Mouse (Mus musculus) spleen, adult 2 months (tissue): ENCODE data around the gene Cisd2. TPM values are rescaled to one million over a fixed set of nuclear protein-coding genes. Genes with fewer than 3 reads are reported as not detected.

Source experiments
- DNase-seq, 2 experiments: peaks; one replicate each; pipeline versions ENCODE4 v3.0.0 to v3.0.0-alpha.2; 2012 to 2021; ENCODE audit warnings: low spot score in 2 of 2, low read depth in 1 of 2
- H3K27ac ChIP-seq: fragments of 200-500 bp; 2 replicates; pipeline ENCODE4 v1.5.1; 2012; ENCODE audit warnings: low read length, inconsistent platforms; ENCODE audit not compliant: insufficient read depth
- H3K27me3 ChIP-seq: fragments of 200-500 bp; 2 replicates; pipeline ENCODE4 v1.6.1; 2012; ENCODE audit warnings: mild to moderate bottlenecking, moderate library complexity, low read length, inconsistent platforms; ENCODE audit not compliant: control insufficient read depth, insufficient read depth
- H3K36me3 ChIP-seq: fragments of 200-500 bp; 2 replicates; pipeline ENCODE4 v1.6.1; 2012; ENCODE audit warnings: mild to moderate bottlenecking, low read length, inconsistent platforms; ENCODE audit not compliant: control insufficient read depth, insufficient read depth
- H3K4me1 ChIP-seq: fragments of 200-500 bp; 2 replicates; pipeline ENCODE4 v1.6.1; 2011; ENCODE audit warnings: inconsistent platforms; ENCODE audit not compliant: control insufficient read depth, insufficient read depth, insufficient read length
- H3K4me3 ChIP-seq: fragments of 200-500 bp; 2 replicates; pipeline ENCODE4 v1.5.1; 2011; ENCODE audit warnings: mild to moderate bottlenecking, inconsistent platforms; ENCODE audit not compliant: insufficient read depth, insufficient read length; ENCODE audit errors: extremely low read depth
- CTCF ChIP-seq: fragments of 200-500 bp; IDR thresholded peaks from 2 replicates; pipeline ENCODE4 v1.5.1; 2011; ENCODE audit warnings: mild to moderate bottlenecking, inconsistent platforms; ENCODE audit not compliant: insufficient read depth, insufficient read length, insufficient replicate concordance; ENCODE audit errors: extremely low read depth
- POLR2A ChIP-seq: fragments of 200-500 bp; IDR thresholded peaks from 2 replicates; pipeline ENCODE4 v1.6.1; 2011; ENCODE audit warnings: low read depth, low read length, inconsistent platforms
- WGBS: fragments of 180-500 bp; shearing (Covaris S2); methylation state at CpG from one replicate; pipeline ENCODE4 v1.1.7; 2018; 5-methylcytosine and 5-hydroxymethylcytosine counted together
- polyA plus RNA-seq: library from polyadenylated mRNA; depleted of rRNA; stranded (reverse); fragments of >200 nt; gene quantifications from 2 replicates; pipeline ENCODE4 v1.2.3, GENCODE M21; 2012

Gene Cisd2
- polyA plus RNA-seq, 1 experiment, result 19.1 TPM

GRCm38 (mm10) chr3:135436901-135437616 is 13.3 kb upstream of the Cisd2 start:
- Histone ChIP-seq H3K4me3 (peak overlapping the region; percentile 64; the same call in 1 of the 2 replicates), H3K36me3 (peaks cover 4% of the 10 kb centered on the region; the same call in 1 of the 2 replicates), H3K27ac (peak overlapping the region; percentile 80; the same call in 1 of the 2 replicates), H3K4me1 (no peaks in the 10 kb centered on the region; the same call in 1 of the 2 replicates), H3K27me3 (no peaks in the 10 kb centered on the region)
- no peak for DNase-seq
- 73% methylated on average over 14 of the region's 14 CpGs for WGBS
- TF ChIP-seq POLR2A (no peak), CTCF (no peak)

- peak overlapping the region; percentile 100 for H3K27ac ChIP-seq
- peak overlapping the region; percentile 74 for H3K4me3 ChIP-seq
- WGBS, result under 1% methylated on average over 102 of the region's 103 CpGs
- H3K4me1 ChIP-seq, result peaks cover under 1% of the 10 kb centered on the region; the same call in 1 of the 2 replicates
- peak; percentile 81 to 82 for DNase-seq
- TF ChIP-seq CTCF, result no peak
- TF ChIP-seq POLR2A, result peak; percentile 47
- no peaks in the 10 kb centered on the region for H3K36me3 ChIP-seq
- no peaks in the 10 kb centered on the region for H3K27me3 ChIP-seq
These were observed 693 bp downstream of the Cisd2 start for GRCm38 (mm10) chr3:135422856-135423607.

GRCm38 (mm10) chr3:135422232-135422855 is 1.4 kb downstream of the Cisd2 start:
- 19% methylated on average over 8 of the region's 8 CpGs for WGBS

GRCm38 (mm10) chr3:135421310-135421594 is 2.5 kb downstream of the Cisd2 start:
- H3K27ac ChIP-seq, result no peak overlapping the region
- no peak for DNase-seq
- no peak overlapping the region for H3K4me3 ChIP-seq
- TF ChIP-seq CTCF, result no peak
- TF ChIP-seq POLR2A, result no peak
- H3K27me3 ChIP-seq, result no peaks in the 10 kb centered on the region
- no peaks in the 10 kb centered on the region for H3K36me3 ChIP-seq
- peaks cover 8% of the 10 kb centered on the region; the same call in 1 of the 2 replicates for H3K4me1 ChIP-seq

More at GRCm38 (mm10) chr3:135422232-135422855, 1.4 kb downstream of the Cisd2 start:
- H3K27me3 ChIP-seq, result no peaks in the 10 kb centered on the region
- H3K36me3 ChIP-seq, result no peaks in the 10 kb centered on the region
- peak overlapping the region; percentile 100 for H3K27ac ChIP-seq
- no peak for DNase-seq
- peak overlapping the region; percentile 74 for H3K4me3 ChIP-seq
- TF ChIP-seq POLR2A, result no peak
- TF ChIP-seq CTCF, result no peak
- peaks cover 7% of the 10 kb centered on the region; the same call in 1 of the 2 replicates for H3K4me1 ChIP-seq

GRCm38 (mm10) chr3:135420542-135421309 is 3.0 kb downstream of the Cisd2 start:
- Histone ChIP-seq H3K27me3 (no peaks in the 10 kb centered on the region), H3K4me3 (no peak overlapping the region), H3K36me3 (no peaks in the 10 kb centered on the region), H3K4me1 (peaks cover 8% of the 10 kb centered on the region; the same call in 1 of the 2 replicates), H3K27ac (no peak overlapping the region)
- TF ChIP-seq CTCF (no peak), POLR2A (no peak)
- DNase-seq, result no peak
- WGBS, result 73% methylated on average over 9 of the region's 9 CpGs

GRCm38 (mm10) chr3:135417799-135418198 is 5.9 kb downstream of the Cisd2 start:
- Histone ChIP-seq H3K27me3 (no peaks in the 10 kb centered on the region), H3K27ac (no peak overlapping the region), H3K36me3 (no peaks in the 10 kb centered on the region), H3K4me1 (peaks cover 8% of the 10 kb centered on the region; the same call in 1 of the 2 replicates), H3K4me3 (no peak overlapping the region)
- DNase-seq, result no peak
- 20% methylated on average over 3 of the region's 3 CpGs for WGBS
- TF ChIP-seq POLR2A (no peak), CTCF (no peak)
